Mouse (Mus musculus): ENCODE measurements around the gene Gm5089. TPM values are rescaled to one million over a fixed set of nuclear protein-coding genes. Genes with fewer than 3 reads are reported as not detected.

The Gm5089 gene
- polyA plus RNA-seq, 1 experiment from 2014 or later: 0.36 TPM

GRCm38 (mm10) chr14:122401886-122402285, 49.0 kb downstream of the Gm5089 start:
- Histone ChIP-seq H3K4me3 (no peak overlapping the region), H3K36me3 (no peaks in the 10 kb centered on the region), H3K4me1 (peaks cover 50% of the 10 kb centered on the region), H3K9me3 (replicated peaks) (no peaks in the 10 kb centered on the region), H3K27ac (no peak overlapping the region), H3K27me3 (ENCODE audit: low read depth, poor library complexity, severe bottlenecking) (peaks cover 34% of the 10 kb centered on the region)
- DNase-seq (ENCODE audit: low spot score): no peak
- WGBS: 77% methylated on average over 11 of the region's 11 CpGs

- H3K4me3 ChIP-seq: no peak overlapping the region
- DNase-seq (ENCODE audit: low spot score): no peak
- no peaks in the 10 kb centered on the region for H3K36me3 ChIP-seq
- H3K27ac ChIP-seq: no peak overlapping the region
- H3K9me3 ChIP-seq (replicated peaks): no peaks in the 10 kb centered on the region; the same call in 1 of the 2 replicates
- WGBS: 54% methylated on average over 5 of the region's 5 CpGs
- H3K4me1 ChIP-seq: peaks cover 30% of the 10 kb centered on the region
- H3K27me3 ChIP-seq (ENCODE audit: low read depth, poor library complexity, severe bottlenecking): peaks cover 17% of the 10 kb centered on the region
These were observed 51.0 kb downstream of the Gm5089 start for GRCm38 (mm10) chr14:122399906-122400305.

GRCm38 (mm10) chr14:122398676-122399075, 52.2 kb downstream of the Gm5089 start:
- Histone ChIP-seq H3K4me1 (peaks cover 23% of the 10 kb centered on the region), H3K27ac (no peak overlapping the region), H3K36me3 (no peaks in the 10 kb centered on the region), H3K27me3 (ENCODE audit: low read depth, poor library complexity, severe bottlenecking) (peaks cover 5% of the 10 kb centered on the region; the same call in 1 of the 2 replicates), H3K4me3 (no peak overlapping the region), H3K9me3 (replicated peaks) (no peaks in the 10 kb centered on the region; the same call in 1 of the 2 replicates)
- DNase-seq (ENCODE audit: low spot score): no peak
- 85% methylated on average over 4 of the region's 4 CpGs for WGBS

GRCm38 (mm10) chr14:122393119-122393518, 57.8 kb downstream of the Gm5089 start:
- no peak for DNase-seq (ENCODE audit: low spot score)
- H3K27ac ChIP-seq: no peak overlapping the region
- H3K36me3 ChIP-seq: no peaks in the 10 kb centered on the region
- no peaks in the 10 kb centered on the region for H3K27me3 ChIP-seq (ENCODE audit: low read depth, poor library complexity, severe bottlenecking)
- peaks cover 18% of the 10 kb centered on the region for H3K4me1 ChIP-seq
- H3K9me3 ChIP-seq (replicated peaks): no peaks in the 10 kb centered on the region; the same call in 1 of the 2 replicates
- no peak overlapping the region for H3K4me3 ChIP-seq
- 71% methylated on average over 1 of the region's 1 CpGs for WGBS

- Histone ChIP-seq H3K27ac (no peak overlapping the region), H3K4me1 (peaks cover 33% of the 10 kb centered on the region), H3K36me3 (no peaks in the 10 kb centered on the region), H3K9me3 (replicated peaks) (no peaks in the 10 kb centered on the region), H3K4me3 (no peak overlapping the region), H3K27me3 (ENCODE audit: low read depth, poor library complexity, severe bottlenecking) (no peaks in the 10 kb centered on the region)
- WGBS: 49% methylated on average over 4 of the region's 4 CpGs
- peak; percentile 23 for DNase-seq (ENCODE audit: low spot score)
These were observed 60.0 kb downstream of the Gm5089 start for GRCm38 (mm10) chr14:122390935-122391334.

- 88% methylated on average over 13 of the region's 13 CpGs for WGBS
- peak; percentile 27 for DNase-seq (ENCODE audit: low spot score)
These were observed 61.1 kb downstream of the Gm5089 start for GRCm38 (mm10) chr14:122389684-122390370.

GRCm38 (mm10) chr14:122388431-122389031, 62.4 kb downstream of the Gm5089 start:
- WGBS: 52% methylated on average over 19 of the region's 19 CpGs
- no peak overlapping the region for H3K27ac ChIP-seq
- peaks cover 54% of the 10 kb centered on the region for H3K4me1 ChIP-seq
- no peaks in the 10 kb centered on the region for H3K36me3 ChIP-seq
- H3K4me3 ChIP-seq: no peak overlapping the region
- H3K27me3 ChIP-seq (ENCODE audit: low read depth, poor library complexity, severe bottlenecking): no peaks in the 10 kb centered on the region
- H3K9me3 ChIP-seq (replicated peaks): no peaks in the 10 kb centered on the region
- DNase-seq (ENCODE audit: low spot score): peak; percentile 30

More at GRCm38 (mm10) chr14:122389684-122390370, 61.1 kb downstream of the Gm5089 start:
- Histone ChIP-seq H3K27ac (no peak overlapping the region), H3K27me3 (ENCODE audit: low read depth, poor library complexity, severe bottlenecking) (no peaks in the 10 kb centered on the region), H3K9me3 (replicated peaks) (no peaks in the 10 kb centered on the region), H3K4me1 (peaks cover 43% of the 10 kb centered on the region), H3K36me3 (no peaks in the 10 kb centered on the region), H3K4me3 (no peak overlapping the region)

GRCm38 (mm10) chr14:122387781-122388180, 63.1 kb downstream of the Gm5089 start:
- Histone ChIP-seq H3K27me3 (ENCODE audit: low read depth, poor library complexity, severe bottlenecking) (no peaks in the 10 kb centered on the region), H3K4me1 (peaks cover 54% of the 10 kb centered on the region), H3K4me3 (no peak overlapping the region), H3K27ac (no peak overlapping the region), H3K9me3 (replicated peaks) (no peaks in the 10 kb centered on the region), H3K36me3 (no peaks in the 10 kb centered on the region)
- WGBS: 91% methylated on average over 5 of the region's 5 CpGs
- no peak for DNase-seq (ENCODE audit: low spot score)

GRCm38 (mm10) chr14:122386281-122387130, 64.4 kb downstream of the Gm5089 start:
- Histone ChIP-seq H3K4me1 (peaks cover 57% of the 10 kb centered on the region), H3K9me3 (replicated peaks) (no peaks in the 10 kb centered on the region), H3K4me3 (no peak overlapping the region), H3K27ac (no peak overlapping the region), H3K27me3 (ENCODE audit: low read depth, poor library complexity, severe bottlenecking) (no peaks in the 10 kb centered on the region), H3K36me3 (no peaks in the 10 kb centered on the region)
- peak; percentile 29 for DNase-seq (ENCODE audit: low spot score)
- 78% methylated on average over 17 of the region's 17 CpGs for WGBS

GRCm38 (mm10) chr14:122385758-122386157, 65.2 kb downstream of the Gm5089 start:
- H3K4me3 ChIP-seq: no peak overlapping the region
- no peaks in the 10 kb centered on the region for H3K36me3 ChIP-seq
- no peak overlapping the region for H3K27ac ChIP-seq
- H3K4me1 ChIP-seq: peaks cover 53% of the 10 kb centered on the region
- 94% methylated on average over 5 of the region's 5 CpGs for WGBS
- H3K27me3 ChIP-seq (ENCODE audit: low read depth, poor library complexity, severe bottlenecking): no peaks in the 10 kb centered on the region
- H3K9me3 ChIP-seq (replicated peaks): no peaks in the 10 kb centered on the region
- DNase-seq (ENCODE audit: low spot score): peak; percentile 28

- H3K4me1 ChIP-seq: peaks cover 52% of the 10 kb centered on the region
- H3K27ac ChIP-seq: no peak overlapping the region
- peak; percentile 27 for DNase-seq (ENCODE audit: low spot score)
- 73% methylated on average over 3 of the region's 3 CpGs for WGBS
- no peaks in the 10 kb centered on the region for H3K36me3 ChIP-seq
- no peak overlapping the region for H3K4me3 ChIP-seq
- no peaks in the 10 kb centered on the region for H3K27me3 ChIP-seq (ENCODE audit: low read depth, poor library complexity, severe bottlenecking)
- H3K9me3 ChIP-seq (replicated peaks): no peaks in the 10 kb centered on the region
These were observed 65.7 kb downstream of the Gm5089 start for GRCm38 (mm10) chr14:122385238-122385534.

Measured in limb, embryonic 10.5 days (tissue).